Mouse (Mus musculus): ENCODE results near the gene Ptprg.
"Not testable (repeated sequence)": the region's sequence is repeated elsewhere in the genome, so short reads cannot be mapped to it uniquely, and the experiment has no call there.

Ptprg gene

DNA sequence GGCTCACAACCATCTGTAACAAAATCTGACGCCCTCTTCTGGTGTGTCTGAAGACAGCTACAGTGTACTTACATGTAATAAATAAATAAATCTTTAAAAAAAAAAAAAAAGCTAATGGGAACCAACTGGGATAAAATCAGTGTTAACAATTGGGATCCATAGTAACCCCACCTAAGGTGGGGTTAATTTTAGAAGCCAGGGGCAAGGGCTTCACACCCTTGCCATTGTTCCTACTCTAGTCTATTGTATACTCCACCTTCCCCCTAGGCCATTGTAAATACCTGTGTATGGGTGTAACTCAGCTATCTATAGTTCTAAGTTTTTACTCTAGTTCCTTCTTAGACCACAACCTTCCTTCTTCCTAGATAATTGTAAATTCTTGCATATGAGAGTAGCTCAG, 411.0 kb downstream of the Ptprg start:
- DNase-seq (ENCODE audit: low read depth) = not testable (repeated sequence)

DNA sequence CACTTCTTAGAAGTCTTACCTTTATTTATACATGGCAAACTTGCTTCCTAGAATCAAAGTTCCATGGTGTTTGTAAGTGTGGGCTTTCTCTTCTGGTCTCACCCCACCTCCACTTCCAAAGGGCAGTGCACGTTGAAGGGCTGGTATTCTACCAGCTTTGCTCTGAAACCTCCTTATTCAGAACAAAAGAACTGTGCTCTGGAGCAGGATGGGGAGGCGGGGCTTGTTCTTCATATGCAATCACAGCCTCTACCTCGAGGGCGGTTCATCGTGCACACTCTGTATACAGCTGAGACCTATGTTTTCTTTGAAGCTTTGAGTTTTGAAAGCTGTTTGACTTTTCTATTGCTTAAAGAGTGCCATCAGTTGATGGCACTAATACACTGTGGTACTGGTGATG, 412.5 kb downstream of the Ptprg start:
- no peak for DNase-seq (ENCODE audit: low read depth)

- no peak for DNase-seq (ENCODE audit: low read depth)
Measured at GRCm38 (mm10) chr14:11981764-11982163, 428.4 kb downstream of the Ptprg start.

GRCm38 (mm10) chr14:11983031-11983430, 429.7 kb downstream of the Ptprg start:
- no peak for DNase-seq (ENCODE audit: low read depth)

GRCm38 (mm10) chr14:11984086-11984485, 430.8 kb downstream of the Ptprg start:
- no peak for DNase-seq (ENCODE audit: low read depth)

- no peak for DNase-seq (ENCODE audit: low read depth)
Measured at GRCm38 (mm10) chr14:11988975-11989374, 435.6 kb downstream of the Ptprg start.

DNA sequence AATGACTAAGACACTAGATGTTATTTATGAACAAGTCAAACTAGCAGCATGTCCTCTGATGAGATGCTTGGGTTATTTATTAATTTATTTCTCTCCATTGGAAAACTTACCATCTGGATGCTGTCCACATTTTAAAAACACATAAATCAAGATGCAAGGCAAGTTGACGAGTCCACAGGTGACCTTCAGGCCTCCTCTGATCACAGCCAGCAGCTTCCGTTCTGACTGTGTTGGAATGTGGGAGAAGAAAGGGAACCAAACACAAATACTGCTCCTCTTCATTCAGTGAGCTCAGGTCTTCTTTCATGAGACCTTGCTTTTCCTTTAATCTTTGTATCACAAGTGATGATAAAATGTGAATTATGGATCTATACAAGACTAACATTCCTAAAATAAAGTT, 437.8 kb downstream of the Ptprg start:
- DNase-seq (ENCODE audit: low read depth) = no peak

DNA sequence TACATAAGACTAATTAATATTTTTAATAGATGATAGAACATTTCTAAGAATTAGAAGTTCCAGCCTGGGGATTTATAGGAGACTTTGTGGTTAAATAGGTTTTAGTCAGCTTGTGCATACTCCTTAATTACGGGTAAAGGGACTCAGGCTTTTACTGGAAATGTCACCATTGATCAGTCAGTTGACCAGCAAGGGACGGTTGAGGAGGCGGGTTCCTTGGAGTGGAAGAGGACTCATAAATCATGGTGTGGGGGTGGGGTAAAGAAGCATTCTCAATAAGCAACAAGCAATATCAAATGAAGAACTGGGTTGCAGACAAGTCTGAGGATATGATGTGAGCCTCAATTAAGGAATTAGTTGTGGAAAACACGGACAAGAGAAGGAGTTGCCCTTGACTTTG, 438.8 kb downstream of the Ptprg start:
- DNase-seq (ENCODE audit: low read depth) = no peak

DNA sequence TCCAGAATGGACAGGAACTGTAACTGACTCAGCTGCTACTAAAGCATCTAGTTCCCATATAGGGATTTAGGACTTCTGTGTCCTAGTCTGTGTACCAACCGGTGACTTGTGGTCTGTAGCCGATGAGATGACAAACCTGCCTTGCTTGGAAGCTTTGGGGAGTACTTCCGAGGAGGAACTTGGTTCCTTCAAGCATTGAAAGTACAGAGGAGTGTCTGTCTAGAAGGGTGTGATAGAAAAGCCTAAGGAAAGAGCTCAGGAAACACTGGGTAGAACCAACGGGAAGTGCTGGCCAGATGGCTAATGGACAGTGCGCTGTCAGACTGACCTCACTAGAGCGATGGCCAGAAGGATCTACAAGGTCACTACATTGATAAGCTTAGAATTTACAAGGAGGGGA, 439.2 kb downstream of the Ptprg start:
- no peak for DNase-seq (ENCODE audit: low read depth)

GRCm38 (mm10) chr14:11997555-11997954, 444.2 kb downstream of the Ptprg start:
- no peak for DNase-seq (ENCODE audit: low read depth)

DNA sequence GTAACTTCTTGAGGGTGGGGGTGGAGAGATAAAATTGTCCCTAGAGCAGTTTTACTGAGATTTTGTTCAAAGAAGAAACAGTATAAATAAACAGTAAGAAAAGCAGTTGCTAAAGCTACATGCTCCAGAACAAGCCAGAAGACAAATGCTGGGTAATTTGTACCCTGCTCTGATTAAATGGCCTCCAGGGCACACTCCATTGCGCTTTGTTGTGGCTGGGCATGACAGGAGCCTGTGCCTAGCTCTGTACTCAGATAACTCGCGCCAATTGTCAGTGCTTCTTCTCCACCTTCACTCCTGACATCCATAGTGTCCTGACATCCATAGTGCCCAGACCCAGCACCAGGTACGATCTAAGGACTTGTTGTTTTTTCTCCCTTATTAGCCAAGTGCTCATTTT, 445.1 kb downstream of the Ptprg start:
- no peak for DNase-seq (ENCODE audit: low read depth)

- DNase-seq (ENCODE audit: low read depth) = no peak
Measured at GRCm38 (mm10) chr14:12004061-12004460, 450.7 kb downstream of the Ptprg start.

DNA sequence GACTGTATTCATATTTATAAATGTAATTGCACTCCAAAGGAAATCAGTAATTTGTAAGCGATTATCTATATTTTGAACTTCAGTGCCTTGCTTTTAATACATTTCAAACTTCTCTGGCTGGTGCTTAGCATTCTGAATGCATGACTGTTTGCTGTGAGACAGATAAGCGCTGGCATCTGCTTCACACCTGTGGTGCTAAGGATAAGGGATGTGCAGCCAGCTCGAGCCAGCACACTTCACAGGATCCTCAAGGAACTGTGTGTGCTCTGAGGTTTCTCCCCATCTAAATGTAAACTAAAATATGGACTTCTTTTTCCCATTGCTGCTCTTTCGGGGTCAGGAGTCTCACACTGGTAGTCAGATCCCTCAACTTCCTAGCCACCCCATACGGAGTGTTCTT, 458.4 kb downstream of the Ptprg start:
- no peak for DNase-seq (ENCODE audit: low read depth)

DNA sequence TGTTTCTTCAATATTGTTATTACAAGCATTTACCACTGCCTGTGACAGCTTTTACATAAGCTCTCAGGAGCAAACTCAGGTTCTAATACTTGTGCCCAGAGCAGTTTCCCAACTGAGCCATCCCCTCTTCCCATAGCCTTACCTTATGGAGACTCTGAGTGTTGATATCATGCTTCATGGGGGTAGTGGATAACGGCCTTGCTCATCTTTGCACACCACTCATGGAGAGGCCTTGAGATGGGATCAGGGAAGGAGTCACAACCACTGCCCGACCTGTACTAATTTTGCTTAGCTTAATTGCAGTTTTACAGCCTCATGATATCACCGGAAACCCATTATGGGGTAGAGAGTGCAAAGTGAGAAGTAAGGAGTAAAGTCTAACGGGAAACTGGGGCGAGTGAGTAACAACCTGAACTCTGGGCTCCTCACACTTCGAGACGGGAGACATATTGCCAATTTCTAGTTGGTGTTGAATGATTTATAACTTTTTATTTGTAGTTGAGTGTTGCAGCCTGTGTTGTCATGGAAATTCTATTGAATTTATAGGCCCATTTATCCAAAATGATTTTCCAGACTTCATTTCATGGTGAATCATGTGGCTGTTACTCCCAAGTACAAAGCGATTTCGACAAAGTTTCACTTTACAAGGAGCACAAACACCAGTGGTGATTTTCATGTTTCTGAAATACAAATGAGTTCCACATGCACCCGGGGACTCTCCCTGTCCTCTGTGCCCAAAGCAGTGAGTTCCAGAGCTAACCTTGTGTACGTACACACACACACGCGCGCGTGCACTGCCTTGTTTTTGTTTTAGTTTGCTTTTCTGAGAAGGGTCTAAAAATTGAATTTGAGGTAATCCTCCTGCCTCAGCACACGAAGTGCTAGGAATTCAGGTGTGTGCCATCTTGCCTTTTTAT, 472.7 kb downstream of the Ptprg start:
- no peak for DNase-seq (ENCODE audit: low read depth)

DNA sequence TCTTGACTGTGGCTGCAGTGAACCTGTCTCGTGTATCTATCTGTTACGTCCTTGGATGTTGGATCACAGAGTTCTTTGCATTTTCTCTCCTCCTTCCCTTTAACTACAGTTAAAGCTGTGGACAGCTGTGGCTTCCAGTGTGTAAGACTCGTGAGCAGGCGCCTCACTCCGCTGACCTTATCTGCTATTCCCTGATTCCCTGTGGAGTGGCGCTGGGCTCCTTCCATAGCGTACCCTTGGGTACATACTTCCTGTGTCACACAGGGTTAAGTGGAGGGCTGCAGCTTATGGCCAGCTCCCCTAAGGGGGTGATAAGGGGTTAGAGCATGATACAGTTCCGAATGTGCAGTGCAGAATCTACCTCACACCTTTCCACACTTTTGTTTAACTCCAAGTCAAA, 473.9 kb downstream of the Ptprg start:
- no peak for DNase-seq (ENCODE audit: low read depth)

- no peak for DNase-seq (ENCODE audit: low read depth)
Measured at GRCm38 (mm10) chr14:12029926-12030325, 476.6 kb downstream of the Ptprg start.

DNA sequence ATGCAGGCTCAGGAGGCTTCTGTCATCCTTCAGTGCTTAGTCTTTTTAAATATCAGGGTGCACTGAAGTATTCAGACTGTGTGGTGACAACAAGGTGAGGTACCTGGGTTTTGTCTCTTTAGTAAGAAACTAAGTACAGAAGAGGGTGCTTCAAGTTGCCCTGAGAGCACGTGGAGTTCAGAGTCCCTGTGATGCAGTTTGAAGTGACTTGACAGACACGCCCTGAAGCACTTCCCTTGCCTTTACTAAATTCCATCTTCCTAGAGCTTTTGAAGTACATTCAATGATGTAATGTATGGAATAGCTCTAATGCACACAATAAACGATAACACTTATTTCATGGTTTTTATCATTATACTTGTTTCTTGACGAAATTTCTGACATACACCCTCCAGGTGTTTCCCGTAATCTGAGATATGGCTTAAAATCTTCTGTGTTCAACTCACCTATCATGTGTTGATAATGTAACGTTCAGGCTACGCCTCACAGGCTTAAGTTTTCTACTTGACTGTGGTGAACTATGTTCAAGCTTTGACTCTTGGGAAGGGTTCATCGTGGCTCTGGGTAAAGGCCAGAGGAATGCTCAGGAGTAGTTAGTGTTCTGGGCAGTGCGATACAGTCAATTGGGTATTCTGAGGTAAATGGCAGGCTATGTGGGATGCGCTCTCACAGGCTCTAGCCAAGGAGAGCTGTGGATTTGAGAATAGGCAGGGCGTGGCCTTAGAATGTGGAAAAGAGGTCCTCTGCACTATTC, 483.4 kb downstream of the Ptprg start:
- no peak for DNase-seq (ENCODE audit: low read depth)

- DNase-seq (ENCODE audit: low read depth) = no peak
Measured at GRCm38 (mm10) chr14:12039743-12040142, 486.4 kb downstream of the Ptprg start.

DNA sequence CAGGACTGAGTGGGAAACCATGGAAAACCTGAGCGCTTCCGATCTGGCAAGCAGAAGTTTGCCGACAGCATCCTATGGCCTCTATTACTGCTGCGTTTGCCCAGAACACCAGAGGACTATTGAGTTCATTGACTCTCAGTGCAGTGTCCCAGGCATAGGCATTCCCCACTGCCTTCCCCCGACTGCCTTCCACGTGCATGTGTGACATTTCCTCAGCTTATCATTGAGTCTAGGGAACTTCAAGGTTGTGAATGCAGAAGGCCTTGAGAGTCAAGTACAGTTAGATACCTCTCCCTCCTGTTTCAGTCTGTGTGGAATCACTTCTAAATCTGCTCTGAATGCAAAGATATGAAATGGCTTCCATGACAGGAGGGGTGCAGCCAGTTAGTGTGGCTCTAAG, 488.2 kb downstream of the Ptprg start:
- DNase-seq (ENCODE audit: low read depth) = no peak

DNA sequence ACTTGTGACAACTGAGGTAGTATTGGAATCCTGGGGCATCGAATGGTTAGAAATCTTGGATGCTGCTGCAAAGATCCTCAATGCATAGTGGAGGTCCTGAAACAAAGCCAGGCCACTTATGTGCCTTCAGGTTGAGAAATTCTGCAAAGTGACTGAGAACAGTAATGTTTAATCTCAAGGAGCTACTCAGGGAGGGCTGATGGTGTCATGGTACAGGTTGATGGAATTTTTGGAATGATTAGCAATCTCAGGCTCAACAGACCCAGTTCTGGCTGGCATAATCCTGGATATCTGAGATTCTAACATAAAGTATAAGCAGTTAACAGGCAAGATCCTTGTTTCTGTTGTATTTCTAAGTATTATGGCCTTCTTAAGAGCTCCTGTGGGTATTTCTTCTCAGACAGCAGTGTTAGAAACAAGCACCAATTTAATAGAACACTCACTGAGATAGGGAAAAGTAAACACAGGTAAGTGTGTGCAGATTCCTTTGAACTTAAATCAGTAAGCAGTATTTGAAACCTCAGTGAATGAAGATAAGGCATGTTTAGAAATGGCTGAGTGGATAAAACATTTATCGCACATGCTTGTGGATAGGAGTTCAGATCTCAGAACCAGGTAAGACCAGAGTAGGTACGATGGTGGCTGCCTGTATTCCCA, 493.0 kb downstream of the Ptprg start:
- no peak for DNase-seq (ENCODE audit: low read depth)

DNA sequence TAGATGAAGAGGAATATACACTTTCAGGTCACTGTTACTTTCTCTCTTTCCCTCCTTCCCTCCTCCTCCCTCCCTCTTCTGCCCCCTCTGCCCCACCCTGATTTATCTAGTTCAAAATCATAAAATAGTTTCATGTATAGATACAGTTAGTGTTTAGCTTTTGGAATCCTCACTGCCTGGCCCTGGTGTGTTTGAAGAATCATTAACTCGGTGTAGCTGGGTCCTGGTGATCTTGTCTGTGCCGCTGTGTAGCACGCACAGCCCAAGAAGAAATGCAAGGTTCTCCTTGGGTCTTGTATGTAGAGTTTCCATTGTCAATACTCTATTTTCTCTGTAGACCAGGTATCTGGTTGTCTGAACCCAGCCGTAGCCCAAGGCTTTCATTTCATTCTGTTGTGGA, 494.3 kb downstream of the Ptprg start:
- DNase-seq (ENCODE audit: low read depth) = no peak

DNA sequence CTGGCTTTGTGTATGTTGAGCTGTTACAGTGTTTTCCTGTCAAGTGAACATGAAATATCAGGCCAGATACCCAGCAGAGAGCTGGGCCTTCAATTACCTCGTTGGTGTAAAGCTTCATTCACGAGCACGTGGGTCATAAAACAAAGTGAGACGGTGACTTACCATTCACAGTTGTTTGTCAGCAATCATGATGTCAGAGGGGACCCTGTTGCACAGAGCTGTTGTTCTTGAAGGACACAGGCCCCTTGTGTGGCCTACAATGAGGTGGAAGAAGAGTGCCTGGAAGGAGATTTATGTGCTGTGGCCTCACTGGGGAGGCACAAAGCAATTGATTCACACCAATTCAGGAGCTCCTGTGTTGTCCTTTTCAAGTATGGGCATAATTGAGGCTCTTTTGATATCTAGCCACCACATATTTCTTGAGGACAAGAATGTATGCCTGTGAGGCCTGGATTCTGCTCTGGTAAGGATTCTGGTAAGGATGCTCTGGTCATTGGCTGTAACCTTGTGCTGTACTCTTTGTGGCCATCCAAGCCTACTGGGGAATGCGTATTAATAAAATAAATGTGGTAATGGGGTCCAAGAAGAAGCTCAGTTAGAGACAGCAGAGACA, 503.7 kb downstream of the Ptprg start:
- no peak for DNase-seq (ENCODE audit: low read depth)

Data from naive thymus-derived CD4-positive, alpha-beta T cell, adult 2 months (primary cell).